Mouse (Mus musculus) forebrain, embryonic 13.5 days (tissue): ENCODE results near the gene Poc1a. TPM values are rescaled to one million over a fixed set of nuclear protein-coding genes. Genes with fewer than 3 reads are reported as not detected.

Source experiments
- ATAC-seq: fragments of 200-750 bp; cut with Nextera tagmentation; 2 replicates; pipeline ENCODE4 v1.8.0; 2017
- H3K27ac ChIP-seq: fragments of 300-500 bp; sonication (generic); 2 replicates; pipeline ENCODE4 v1.5.1; 2015; ENCODE audit warnings: inconsistent platforms, mild to moderate bottlenecking, moderate library complexity
- H3K27me3 ChIP-seq: fragments of 300-500 bp; sonication (generic); 2 replicates; pipeline ENCODE4 v1.6.1; 2015; ENCODE audit warnings: mild to moderate bottlenecking, inconsistent platforms
- H3K36me3 ChIP-seq: fragments of 300-500 bp; sonication (generic); 2 replicates; pipeline ENCODE4 v1.6.1; 2015; ENCODE audit warnings: mild to moderate bottlenecking, inconsistent platforms; ENCODE audit not compliant: poor library complexity, severe bottlenecking
- H3K4me1 ChIP-seq: fragments of 300-500 bp; sonication (generic); 2 replicates; pipeline ENCODE4 v1.6.1; 2015; ENCODE audit warnings: inconsistent platforms
- H3K4me2 ChIP-seq: fragments of 300-500 bp; sonication (generic); 2 replicates; pipeline ENCODE4 v1.6.1; 2015; ENCODE audit warnings: inconsistent platforms, mild to moderate bottlenecking, moderate library complexity
- H3K4me3 ChIP-seq: fragments of 300-500 bp; sonication (generic); 2 replicates; pipeline ENCODE4 v1.5.1; 2015; ENCODE audit warnings: mild to moderate bottlenecking, inconsistent platforms
- H3K9ac ChIP-seq: fragments of 300-500 bp; sonication (generic); 2 replicates; pipeline ENCODE4 v1.6.1; 2015; ENCODE audit warnings: mild to moderate bottlenecking, inconsistent platforms
- H3K9me3 ChIP-seq: fragments of 300-500 bp; sonication (generic); replicated peaks from 2 replicates; pipeline ENCODE4 v1.6.1; 2016; ENCODE audit warnings: inconsistent platforms
- WGBS: fragments of 180-500 bp; shearing (Covaris S2); methylation state at CpG from one replicate; pipeline ENCODE4 v1.1.7; 2015; 5-methylcytosine and 5-hydroxymethylcytosine counted together
- polyA plus RNA-seq: library from polyadenylated mRNA; unstranded; fragments of >200 nt; fragmentation: Nextera tagmentation; extraction: Ambion mirVana; gene quantifications from 2 replicates; pipeline ENCODE4 v1.2.1, GENCODE M21; 2015

Poc1a gene
- polyA plus RNA-seq, 1 experiment from 2014 or later: 17.7 TPM

DNA sequence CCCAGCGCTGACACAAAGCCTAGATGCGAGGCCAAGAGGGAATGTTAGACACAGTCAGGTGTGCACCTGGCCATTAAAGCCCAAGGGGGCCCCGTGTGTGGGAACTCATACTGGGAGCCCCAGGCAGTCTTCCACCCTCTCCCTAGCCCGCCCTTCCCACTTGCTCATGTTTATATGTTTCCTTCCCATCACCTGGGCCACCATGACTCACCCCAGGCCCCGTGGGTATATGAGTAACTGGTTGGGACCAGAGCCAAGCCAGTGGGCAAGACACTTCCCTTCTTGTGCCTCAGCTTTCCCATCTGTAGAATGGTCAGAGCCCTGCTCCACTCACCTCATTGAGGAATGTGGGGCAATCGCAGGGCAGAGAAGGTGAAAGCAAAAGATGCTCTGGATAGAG is 80.3 kb downstream of the Poc1a start:
- Histone ChIP-seq H3K36me3 (no peaks in the 10 kb centered on the region), H3K4me1 (peaks cover 8% of the 10 kb centered on the region), H3K4me3 (no peak overlapping the region), H3K9me3 (no peaks in the 10 kb centered on the region), H3K9ac (no peak overlapping the region), H3K4me2 (no peak overlapping the region), H3K27ac (no peak overlapping the region), H3K27me3 (no peaks in the 10 kb centered on the region)
- no peak for ATAC-seq
- 86% methylated on average over 6 of the region's 6 CpGs for WGBS

DNA sequence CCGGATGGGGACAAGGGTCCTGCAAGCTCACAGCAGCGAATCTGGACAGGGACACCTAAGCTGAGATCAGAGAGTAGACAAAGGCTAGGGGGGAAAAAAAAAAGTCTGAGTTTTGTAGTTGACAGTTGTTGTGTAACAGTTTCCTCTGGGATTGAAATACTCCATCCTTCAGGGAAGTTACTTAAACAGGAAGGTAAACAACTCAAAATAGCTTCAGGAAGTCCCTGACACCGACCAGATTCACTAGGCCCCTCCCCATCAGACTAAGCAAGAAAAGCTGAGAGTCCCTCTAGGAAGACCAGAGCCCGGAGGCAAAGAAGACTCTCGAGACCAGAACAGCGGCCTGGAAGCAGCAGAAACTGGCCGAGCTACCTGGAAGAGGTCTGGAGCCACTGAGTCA is 84.5 kb downstream of the Poc1a start:
- Histone ChIP-seq H3K9ac (no peak overlapping the region), H3K36me3 (no peaks in the 10 kb centered on the region), H3K9me3 (no peaks in the 10 kb centered on the region), H3K27ac (no peak overlapping the region), H3K4me2 (no peak overlapping the region), H3K27me3 (no peaks in the 10 kb centered on the region), H3K4me3 (no peak overlapping the region), H3K4me1 (peaks cover 19% of the 10 kb centered on the region)
- 83% methylated on average over 7 of the region's 7 CpGs for WGBS
- ATAC-seq: no peak

- no peak overlapping the region for H3K9ac ChIP-seq
- H3K27ac ChIP-seq: no peak overlapping the region
- H3K4me2 ChIP-seq: peak overlapping the region; percentile 98; the same call in 1 of the 2 replicates
- H3K4me1 ChIP-seq: peaks cover 28% of the 10 kb centered on the region
- H3K9me3 ChIP-seq: no peaks in the 10 kb centered on the region
- no peak for ATAC-seq
- peaks cover 2% of the 10 kb centered on the region for H3K36me3 ChIP-seq
- H3K27me3 ChIP-seq: no peaks in the 10 kb centered on the region
- WGBS: 14% methylated on average over 1 of the region's 1 CpGs
- H3K4me3 ChIP-seq: no peak overlapping the region
Observed at GRCm38 (mm10) chr9:106366188-106366587, 85.3 kb downstream of the Poc1a start.

- Histone ChIP-seq H3K27ac (no peak overlapping the region), H3K4me3 (peak overlapping the region; percentile 80), H3K9me3 (no peaks in the 10 kb centered on the region), H3K4me1 (peaks cover 36% of the 10 kb centered on the region), H3K36me3 (peaks cover 9% of the 10 kb centered on the region), H3K27me3 (no peaks in the 10 kb centered on the region), H3K9ac (peak overlapping the region; percentile 53), H3K4me2 (peak overlapping the region; percentile 98)
- 31% methylated on average over 5 of the region's 5 CpGs for WGBS
- 0 out of 2 replicates have a peak, but pooled peaks have one; percentile 3 for ATAC-seq
Observed at GRCm38 (mm10) chr9:106367001-106367400, 86.1 kb downstream of the Poc1a start.

- H3K4me2 ChIP-seq: peak overlapping the region; percentile 98
- peak overlapping the region; percentile 80 for H3K4me3 ChIP-seq
- no peaks in the 10 kb centered on the region for H3K27me3 ChIP-seq
- H3K9me3 ChIP-seq: no peaks in the 10 kb centered on the region
- H3K9ac ChIP-seq: peak overlapping the region; percentile 90
- H3K36me3 ChIP-seq: peaks cover 13% of the 10 kb centered on the region
- peak overlapping the region; percentile 95 for H3K27ac ChIP-seq
- ATAC-seq: peak; percentile 95
- WGBS: under 1% methylated on average over 36 of the region's 36 CpGs
- H3K4me1 ChIP-seq: peaks cover 40% of the 10 kb centered on the region
Observed at GRCm38 (mm10) chr9:106367592-106368111, 86.8 kb downstream of the Poc1a start.

DNA sequence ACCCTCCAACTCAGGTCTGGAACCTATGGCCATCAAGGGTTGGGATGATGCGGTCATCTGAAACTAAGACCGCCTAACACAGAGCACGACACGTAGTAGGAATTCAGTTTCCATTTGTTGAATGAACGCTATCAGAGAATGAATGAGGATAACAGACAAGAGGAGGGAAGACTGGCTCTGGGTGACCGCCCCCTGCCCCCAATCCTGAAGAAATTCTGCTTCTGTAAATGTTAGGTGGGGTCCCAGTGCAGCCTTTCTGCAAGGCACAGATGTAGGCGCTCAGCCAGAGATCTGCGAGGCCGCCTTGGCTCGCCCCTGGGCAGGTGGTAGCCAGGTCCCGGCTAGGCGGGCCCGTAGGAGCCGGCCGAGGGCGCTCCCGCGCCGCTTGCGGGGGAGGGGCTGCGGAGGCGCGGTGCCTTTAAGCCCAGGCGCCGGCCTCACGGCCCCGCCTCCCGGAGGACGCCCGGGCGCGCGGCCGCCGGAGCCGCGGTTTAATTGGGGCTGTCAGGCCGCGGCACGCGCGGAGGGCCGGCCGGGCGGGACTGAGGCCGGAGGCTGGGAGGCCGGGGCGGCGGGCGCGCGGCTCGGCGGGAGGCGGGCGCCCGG is 87.4 kb downstream of the Poc1a start, which contains the start of gene Dusp7:
Gene Dusp7, plus strand, starts transcription at position 521 of the 606 bp plus-strand sequence.
- H3K4me1 ChIP-seq: peaks cover 40% of the 10 kb centered on the region
- ATAC-seq: peak; percentile 75
- H3K4me2 ChIP-seq: peak within 1 kb of the TSS; percentile 98
- H3K27ac ChIP-seq: peak within 1 kb of the TSS; percentile 95
- WGBS: under 1% methylated on average over 22 of the region's 57 CpGs
- no peaks in the 10 kb centered on the region for H3K27me3 ChIP-seq
- no peaks in the 10 kb centered on the region for H3K9me3 ChIP-seq
- peak within 1 kb of the TSS; percentile 90 for H3K9ac ChIP-seq
- peak within 1 kb of the TSS; percentile 80 for H3K4me3 ChIP-seq
- H3K36me3 ChIP-seq: peaks cover 18% of the 10 kb centered on the region

DNA sequence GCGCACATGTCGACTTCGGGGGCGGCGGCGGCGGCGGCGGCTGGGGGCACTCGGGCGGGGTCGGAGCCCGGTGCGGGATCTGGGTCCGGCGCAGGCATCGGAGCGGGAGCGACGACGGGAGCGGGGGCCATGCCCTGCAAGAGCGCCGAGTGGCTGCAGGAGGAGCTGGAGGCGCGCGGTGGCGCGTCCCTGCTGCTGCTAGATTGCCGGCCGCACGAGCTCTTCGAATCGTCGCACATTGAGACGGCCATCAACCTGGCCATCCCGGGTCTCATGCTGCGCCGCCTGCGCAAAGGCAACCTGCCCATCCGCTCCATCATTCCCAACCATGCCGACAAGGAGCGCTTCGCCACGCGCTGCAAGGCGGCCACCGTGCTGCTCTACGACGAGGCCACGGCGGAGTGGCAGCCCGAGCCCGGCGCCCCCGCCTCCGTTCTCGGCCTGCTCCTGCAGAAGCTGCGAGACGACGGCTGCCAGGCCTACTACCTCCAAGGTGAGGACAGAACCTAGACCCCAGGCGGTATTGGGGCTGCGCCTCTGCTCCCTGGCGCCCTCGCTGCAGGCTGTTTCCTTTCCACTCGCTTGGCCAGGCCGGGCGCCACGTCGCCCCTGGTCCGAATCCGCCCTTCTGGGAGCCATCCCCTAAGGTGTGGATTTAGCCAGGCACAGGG is 88.1 kb downstream of the Poc1a start:
- Histone ChIP-seq H3K4me3 (peak overlapping the region; percentile 80), H3K27ac (peak overlapping the region; percentile 95), H3K4me2 (peak overlapping the region; percentile 98), H3K9ac (peak overlapping the region; percentile 90), H3K4me1 (peaks cover 40% of the 10 kb centered on the region), H3K27me3 (no peaks in the 10 kb centered on the region), H3K36me3 (peaks cover 26% of the 10 kb centered on the region), H3K9me3 (no peaks in the 10 kb centered on the region)
- under 1% methylated on average over 72 of the region's 72 CpGs for WGBS
- peak; percentile 23 for ATAC-seq

- H3K4me1 ChIP-seq: peaks cover 40% of the 10 kb centered on the region
- no peaks in the 10 kb centered on the region for H3K27me3 ChIP-seq
- H3K27ac ChIP-seq: no peak overlapping the region
- no peaks in the 10 kb centered on the region for H3K9me3 ChIP-seq
- 8% methylated on average over 11 of the region's 11 CpGs for WGBS
- ATAC-seq: no peak
- H3K4me3 ChIP-seq: peak overlapping the region; percentile 80
- H3K9ac ChIP-seq: peak overlapping the region; percentile 90
- peaks cover 33% of the 10 kb centered on the region for H3K36me3 ChIP-seq
- peak overlapping the region; percentile 98 for H3K4me2 ChIP-seq
Observed at GRCm38 (mm10) chr9:106369801-106370485, 89.1 kb downstream of the Poc1a start.

- H3K4me1 ChIP-seq: peaks cover 40% of the 10 kb centered on the region
- no peak for ATAC-seq
- no peaks in the 10 kb centered on the region for H3K27me3 ChIP-seq
- H3K9me3 ChIP-seq: no peaks in the 10 kb centered on the region
- peak overlapping the region; percentile 98 for H3K4me2 ChIP-seq
- H3K27ac ChIP-seq: no peak overlapping the region
- H3K36me3 ChIP-seq: peaks cover 36% of the 10 kb centered on the region
- WGBS: 83% methylated on average over 29 of the region's 30 CpGs
- H3K9ac ChIP-seq: peak overlapping the region; percentile 30
- H3K4me3 ChIP-seq: peak overlapping the region; percentile 80
Observed at GRCm38 (mm10) chr9:106370620-106371383, 89.9 kb downstream of the Poc1a start.

DNA sequence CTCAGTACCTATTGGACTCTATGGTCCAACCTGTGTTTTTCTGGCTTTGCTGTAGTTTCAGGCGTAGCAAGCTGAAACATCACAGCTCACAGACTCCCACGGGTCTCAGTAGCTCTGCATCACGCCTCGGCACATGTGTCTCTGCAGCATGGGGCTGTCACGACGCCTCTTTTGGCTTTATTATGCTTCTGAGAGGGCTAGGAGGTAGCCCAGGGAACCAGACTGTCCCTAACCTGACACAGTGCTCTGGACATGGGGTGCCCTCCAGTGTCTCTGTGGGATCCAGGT is 90.5 kb downstream of the Poc1a start:
- no peaks in the 10 kb centered on the region for H3K9me3 ChIP-seq
- peak overlapping the region; percentile 30 for H3K9ac ChIP-seq
- WGBS: 80% methylated on average over 6 of the region's 6 CpGs
- no peak overlapping the region; the same call in 1 of the 2 replicates for H3K27ac ChIP-seq
- H3K4me1 ChIP-seq: peaks cover 40% of the 10 kb centered on the region
- peak overlapping the region; percentile 98 for H3K4me2 ChIP-seq
- H3K36me3 ChIP-seq: peaks cover 37% of the 10 kb centered on the region
- H3K4me3 ChIP-seq: no peak overlapping the region
- ATAC-seq: no peak
- no peaks in the 10 kb centered on the region for H3K27me3 ChIP-seq

GRCm38 (mm10) chr9:106371776-106372175 is 90.9 kb downstream of the Poc1a start:
- no peak for ATAC-seq
- Histone ChIP-seq H3K4me2 (peak overlapping the region; percentile 98), H3K9ac (peak overlapping the region; percentile 30; the same call in 1 of the 2 replicates), H3K27me3 (no peaks in the 10 kb centered on the region), H3K4me3 (no peak overlapping the region), H3K4me1 (peaks cover 40% of the 10 kb centered on the region), H3K27ac (no peak overlapping the region; the same call in 1 of the 2 replicates), H3K9me3 (no peaks in the 10 kb centered on the region), H3K36me3 (peaks cover 37% of the 10 kb centered on the region)
- 52% methylated on average over 6 of the region's 6 CpGs for WGBS
